Comparison of ENCODE assay signal across 9 mouse cellular contexts in the genomic region with DNA sequence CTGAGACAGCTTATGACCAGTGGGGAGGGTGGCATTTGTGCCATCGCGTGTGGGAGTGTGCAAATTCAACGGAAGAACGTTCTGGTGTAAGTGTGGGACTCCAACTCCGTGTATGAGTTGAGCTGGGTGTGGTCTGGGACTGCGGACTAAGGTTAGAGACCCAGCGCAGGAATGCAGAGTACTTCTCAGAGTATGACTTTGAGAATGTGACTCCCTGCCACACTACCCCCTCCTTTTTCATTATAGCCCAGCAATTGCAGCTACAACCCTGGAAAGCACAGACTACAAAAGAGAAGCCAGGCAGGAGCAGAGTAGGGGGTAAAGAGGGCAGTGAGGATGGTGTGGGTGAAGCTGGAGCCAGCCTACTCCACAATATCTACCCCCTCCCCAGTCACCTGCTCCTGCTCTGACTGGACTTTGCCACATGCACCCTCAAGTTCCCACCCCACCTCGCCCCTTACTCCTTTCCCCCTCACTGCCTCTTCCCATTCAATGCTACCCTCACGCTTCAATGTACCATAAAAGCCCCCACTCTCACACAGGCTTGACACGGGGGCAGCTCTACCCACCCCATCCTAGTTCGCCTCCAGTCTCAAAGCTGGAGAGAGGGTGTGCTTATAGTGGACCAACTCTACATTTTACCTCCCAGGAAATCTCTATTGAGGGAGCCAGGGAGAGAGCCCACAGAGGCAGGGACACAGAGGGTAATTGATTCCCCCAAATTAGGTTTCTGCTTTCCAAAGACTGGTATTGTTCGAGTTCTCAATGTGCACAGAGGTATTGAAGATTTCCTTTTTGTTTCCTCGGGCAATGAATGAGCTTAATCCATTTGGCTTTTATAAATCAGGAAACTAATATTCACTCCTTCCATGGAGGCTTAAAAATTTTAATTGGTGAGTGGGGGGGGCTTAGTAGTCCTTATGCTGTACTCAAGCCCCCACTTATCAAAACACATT. TPM values are rescaled to one million over a fixed set of nuclear protein-coding genes. Genes with fewer than 3 reads are reported as not detected.
DNase-seq lines count a peak whose midpoint lies in the region; ATAC-seq lines count a peak whose summit lies in the region.
"Had no signal": no experiment of that assay in that cellular context is flagged by ENCODE, and none has a peak within 500 bp of the region (broad histone marks: within the 10 kb centered on the region; RNA-seq: fewer than 3 reads in every experiment).

No protein-coding gene starts in this region.

- intact Hi-C loops in gastrocnemius, postnatal 36 days (cut with DNase I): no loop called here

- H3K9me3 ChIP-seq in heart, embryonic 14.5 days (ENCODE audit: control insufficient read depth, low read length): no peaks in the 10 kb centered on the region
- H3K9me3 ChIP-seq in forebrain, embryonic 16.5 days (ENCODE audit: control insufficient read depth, low read length): no peaks in the 10 kb centered on the region
- no peaks in the 10 kb centered on the region for H3K9me3 ChIP-seq in midbrain, embryonic 10.5 days (replicated peaks)

- peaks cover 3% of the 10 kb centered on the region in 2 experiments for H3K4me1 ChIP-seq in heart, embryonic 14.5 days (ENCODE audit: control insufficient read depth in 2 of 2, insufficient read depth in 2 of 2, low read length in 2 of 2)
- peaks cover 45% of the 10 kb centered on the region for H3K4me1 ChIP-seq in forebrain, embryonic 16.5 days (replicated peaks; ENCODE audit: control insufficient read depth, insufficient read depth, low read length)
- H3K4me1 ChIP-seq in midbrain, embryonic 10.5 days: peaks cover 65% of the 10 kb centered on the region

- WGBS in heart, embryonic 14.5 days: 25% methylated on average over 13 of the region's 13 CpGs
- under 1% methylated on average over 13 of the region's 13 CpGs for WGBS in forebrain, embryonic 16.5 days
- 7% methylated on average over 13 of the region's 13 CpGs for WGBS in midbrain, embryonic 10.5 days

- no peak for DNase-seq in heart, adult 18-20 months
- DNase-seq in brain, adult 2 months (ENCODE audit: low read depth, low spot score): peak; percentile 15
- DNase-seq in midbrain, embryonic 10.5 days (ENCODE audit: low spot score): no peak
- DNase-seq in layer of hippocampus, adult 8-10 months (ENCODE audit: low spot score in 2 of 2): no peak
- DNase-seq in gastrocnemius, postnatal 36 days: no peak
- no peak for DNase-seq in lung, postnatal 36 days
- DNase-seq: left cerebral cortex, postnatal 4 days had no signal

- H3K36me3 ChIP-seq in heart, embryonic 14.5 days (ENCODE audit: control insufficient read depth, insufficient read depth, low read length): no peaks in the 10 kb centered on the region
- no peaks in the 10 kb centered on the region for H3K36me3 ChIP-seq in forebrain, embryonic 16.5 days (ENCODE audit: control insufficient read depth, insufficient read depth)
- H3K36me3 ChIP-seq in midbrain, embryonic 10.5 days: no peaks in the 10 kb centered on the region

- peak overlapping the region; percentile 70; the same call in 1 of the 2 replicates for H3K9ac ChIP-seq in heart, embryonic 14.5 days (ENCODE audit: low read length)
- H3K9ac ChIP-seq in forebrain, embryonic 16.5 days (replicated peaks; ENCODE audit: low read depth, low read length): peak overlapping the region; percentile 90

- peak overlapping the region; percentile 98 for H3K4me2 ChIP-seq in heart, embryonic 14.5 days (ENCODE audit: low read length)
- H3K4me2 ChIP-seq in forebrain, embryonic 16.5 days (ENCODE audit: low read length): peak overlapping the region; percentile 87

- H3K27me3 ChIP-seq in heart, embryonic 14.5 days (ENCODE audit: control insufficient read depth, insufficient read depth, low read length): peaks cover 63% of the 10 kb centered on the region
- H3K27me3 ChIP-seq in forebrain, embryonic 16.5 days (replicated peaks; ENCODE audit: control insufficient read depth, insufficient read depth, low read length): peaks cover 22% of the 10 kb centered on the region
- H3K27me3 ChIP-seq in midbrain, embryonic 10.5 days (ENCODE audit: low read depth, poor library complexity, severe bottlenecking): peaks cover 86% of the 10 kb centered on the region

- no peak overlapping the region for H3K27ac ChIP-seq in heart, embryonic 14.5 days (replicated peaks in 1 of 2; ENCODE audit: control insufficient read depth in 1 of 2, insufficient read depth in 1 of 2, low read depth in 2 of 2, low read length in 2 of 2)
- peak overlapping the region; percentile 88 for H3K27ac ChIP-seq in forebrain, embryonic 16.5 days (ENCODE audit: low read length)
- peak overlapping the region; percentile 94 for H3K27ac ChIP-seq in midbrain, embryonic 10.5 days (replicated peaks)

- H3K4me3 ChIP-seq in heart, embryonic 14.5 days (ENCODE audit: control insufficient read depth in 1 of 2, insufficient read depth in 1 of 2, low read depth in 1 of 2, low read length in 2 of 2): peak overlapping the region; percentile 58 to 69
- H3K4me3 ChIP-seq in forebrain, embryonic 16.5 days (replicated peaks; ENCODE audit: low read length): peak overlapping the region; percentile 73
- peak overlapping the region; percentile 80 for H3K4me3 ChIP-seq in midbrain, embryonic 10.5 days

- no peak for ATAC-seq in heart, embryonic 14.5 days (ENCODE audit: insufficient number of reproducible peaks, insufficient read depth, low FRiP score, low read depth)
- peak; percentile 57 for ATAC-seq in forebrain, embryonic 16.5 days

RNA-seq across cellular contexts. Expression of a gene that starts 0.9 kb away (rescaled TPM):
- 1.9 and 2.6 TPM in 2 replicates for polyA plus RNA-seq in heart, embryonic 14.5 days (2014; fragmentation: Nextera tagmentation; extraction: Ambion mirVana)
- 1 to 10 TPM; 2.6 to 3.5 TPM for total RNA-seq in heart, adult 18-20 months (2021)
- polyA plus RNA-seq in forebrain, embryonic 16.5 days (2015; fragmentation: Nextera tagmentation; extraction: Ambion mirVana): 64.2 and 82.2 TPM in 2 replicates
- polyA plus RNA-seq in midbrain, embryonic 10.5 days (2016; fragmentation: Nextera tagmentation; extraction: Ambion mirVana): 34.8 and 57.9 TPM in 2 replicates
- total RNA-seq in layer of hippocampus, adult 8-10 months (2022): 10 to 100 TPM; 45.2 to 56.5 (median 52.2) TPM
- total RNA-seq in gastrocnemius, postnatal 36 days (2021): 1 to 10 TPM; 2.3 to 2.8 TPM

Comparison
In these comparisons a context has a peak if more than half of its experiments do, and no peak if none do; other contexts are left out.
1. H3K27ac ChIP-seq: peak in forebrain, embryonic 16.5 days (single experiment) and midbrain, embryonic 10.5 days (single experiment); none in heart, embryonic 14.5 days (0 of 2).
2. RNA of a gene that starts 0.9 kb away (total RNA-seq): 45.2 to 56.5 TPM in layer of hippocampus, adult 8-10 months; 2.6 to 3.5 TPM in heart, adult 18-20 months and 2.3 to 2.8 TPM in gastrocnemius, postnatal 36 days; every median in the first group is over 10 times any median in the second.
3. Peak in every context shown above with its lines, with median percentiles within 50 percentile points of each other: H3K4me3 ChIP-seq.